ENCODE assay signal across 8 mouse cellular contexts in the genomic region with DNA sequence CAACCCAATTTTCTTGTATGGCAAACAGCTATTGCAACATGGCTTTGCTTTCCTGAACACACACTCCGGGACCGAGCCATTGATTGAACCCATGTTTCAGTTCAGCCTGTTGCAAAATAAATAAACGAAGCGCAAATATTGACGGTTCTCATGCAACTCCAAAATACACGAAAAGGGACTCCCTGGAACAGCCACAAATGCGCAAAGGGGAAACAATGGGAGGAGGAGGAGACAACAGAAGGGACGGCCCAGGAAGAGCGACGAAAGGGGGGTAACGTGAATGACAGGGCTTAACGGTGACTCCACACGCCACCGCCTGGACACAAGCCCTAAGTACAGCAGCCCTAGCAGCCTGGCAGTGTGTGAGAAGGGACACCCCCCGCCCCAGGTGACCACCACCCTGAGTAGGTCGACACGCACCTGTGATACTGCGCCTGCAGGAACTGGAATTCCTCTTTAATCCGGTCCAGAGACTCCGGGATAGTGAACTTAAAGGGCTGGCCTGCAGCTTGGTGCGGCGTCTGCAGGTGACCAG. TPM values are rescaled to one million over a fixed set of nuclear protein-coding genes. Genes with fewer than 3 reads are reported as not detected.
DNase-seq lines count a peak whose midpoint lies in the region; ATAC-seq and TF ChIP-seq lines count a peak whose summit lies in the region.

No protein-coding gene starts in this region.

- H3K9me3 ChIP-seq in forebrain, postnatal 0 days (ENCODE audit: low read length) = no peaks in the 10 kb centered on the region
- no peaks in the 10 kb centered on the region for H3K9me3 ChIP-seq in lung, embryonic 14.5 days (ENCODE audit: low read depth, low read length)

- H3K27ac ChIP-seq in forebrain, postnatal 0 days (ENCODE audit: low read depth, low read length) = no peak overlapping the region
- H3K27ac ChIP-seq in lung, embryonic 14.5 days (ENCODE audit: low read depth) = no peak overlapping the region
- no peak overlapping the region; the same call in 1 of the 2 replicates for H3K27ac ChIP-seq in olfactory bulb, adult 2 months (ENCODE audit: insufficient read depth, low read depth, low read length)

- no peaks in the 10 kb centered on the region for H3K36me3 ChIP-seq in forebrain, postnatal 0 days (ENCODE audit: insufficient read depth)
- peaks cover 9% of the 10 kb centered on the region for H3K36me3 ChIP-seq in lung, embryonic 14.5 days (ENCODE audit: insufficient read depth)

- ATAC-seq in forebrain, postnatal 0 days = peak; percentile 25
- ATAC-seq in lung, embryonic 14.5 days (ENCODE audit: insufficient read depth) = peak; percentile 50

- TF ChIP-seq POLR2A in olfactory bulb, adult 2 months (IDR thresholded peaks at IDR 0.05; ENCODE audit: insufficient read depth, low read depth, low read length) = no peak

- H3K4me3 ChIP-seq in forebrain, postnatal 0 days (ENCODE audit: low read depth, low read length) = peak overlapping the region; percentile 56
- peak overlapping the region; percentile 81 for H3K4me3 ChIP-seq in lung, embryonic 14.5 days (ENCODE audit: low read depth, low read length)
- peak overlapping the region; percentile 74 for H3K4me3 ChIP-seq in olfactory bulb, adult 2 months (ENCODE audit: insufficient read depth, low read depth, low read length)

- under 1% methylated on average over 22 of the region's 22 CpGs for WGBS in forebrain, postnatal 0 days
- WGBS in lung, embryonic 14.5 days = under 1% methylated on average over 22 of the region's 22 CpGs
- under 1% methylated on average over 22 of the region's 22 CpGs for WGBS in olfactory bulb, adult 2 months

- peak overlapping the region; percentile 76 for H3K4me2 ChIP-seq in forebrain, postnatal 0 days (ENCODE audit: low read depth)
- H3K4me2 ChIP-seq in lung, embryonic 14.5 days = peak overlapping the region; percentile 68

- peak; percentile 80 for DNase-seq in ES-CJ7 (ENCODE audit: low read depth, low spot score)
- DNase-seq in cerebellum, adult 11 months = peak; percentile 72
- peak; percentile 86 for DNase-seq in forebrain, postnatal 0 days
- DNase-seq in heart, postnatal 4 days = peak; percentile 74
- peak; percentile 82 to 83 for DNase-seq in layer of hippocampus, adult 8-10 months (ENCODE audit: low spot score in 2 of 2)
- peak; percentile 91 for DNase-seq in lung, embryonic 14.5 days
- DNase-seq in thymus, adult 18-20 months = peak; percentile 41 to 55

- no peaks in the 10 kb centered on the region for H3K27me3 ChIP-seq in forebrain, postnatal 0 days (ENCODE audit: insufficient read depth, low read length)
- no peaks in the 10 kb centered on the region for H3K27me3 ChIP-seq in lung, embryonic 14.5 days (ENCODE audit: insufficient read depth, low read length)

- peaks cover 6% of the 10 kb centered on the region; the same call in 1 of the 2 replicates for H3K4me1 ChIP-seq in forebrain, postnatal 0 days (ENCODE audit: insufficient read depth)
- H3K4me1 ChIP-seq in lung, embryonic 14.5 days (ENCODE audit: insufficient read depth) = 0 out of 2 replicates have a peak, but pooled peaks cover 8% of the 10 kb centered on the region
- H3K4me1 ChIP-seq in olfactory bulb, adult 2 months (ENCODE audit: control insufficient read depth, insufficient read depth, low read length) = peaks cover 3% of the 10 kb centered on the region

- peak; percentile 82 for TF ChIP-seq CTCF in forebrain, postnatal 0 days (IDR thresholded peaks at IDR 0.05; ENCODE audit: low read depth)
- TF ChIP-seq CTCF in lung, embryonic 14.5 days (IDR thresholded peaks at IDR 0.05; ENCODE audit: low read depth) = peak; percentile 85
- TF ChIP-seq CTCF in olfactory bulb, adult 2 months (IDR thresholded peaks at IDR 0.05; ENCODE audit: insufficient read depth, low read depth, low read length) = peak; percentile 66

- H3K9ac ChIP-seq in forebrain, postnatal 0 days = peak overlapping the region; percentile 68
- peak overlapping the region; percentile 79 for H3K9ac ChIP-seq in lung, embryonic 14.5 days

RNA-seq across cellular contexts. Expression of a gene that starts 1.8 kb away (rescaled TPM):
- 76.8 and 83.0 TPM in 2 replicates for total RNA-seq in forebrain, postnatal 0 days (2014; rRNA removed)
- 27.4 and 28.8 TPM in 2 replicates for polyA plus RNA-seq in forebrain, postnatal 0 days (2015; fragmentation: Nextera tagmentation; extraction: Ambion mirVana)
- total RNA-seq in heart, postnatal 4 days (2021) = 10 to 100 TPM; 11.1 to 13.3 TPM
- 10 to 100 TPM; 60.0 to 75.2 (median 70.1) TPM for total RNA-seq in layer of hippocampus, adult 8-10 months (2022)
- polyA plus RNA-seq in lung, embryonic 14.5 days (2014; fragmentation: Nextera tagmentation; extraction: Ambion mirVana) = 24.1 and 25.1 TPM in 2 replicates
- not detected in 2 replicates for polyA plus RNA-seq in olfactory bulb, adult 2 months (2012; ENCODE audit: insufficient read depth, insufficient read length, low replicate concordance, missing spikeins)
